Mouse (Mus musculus): ENCODE data around the gene Wwc2.

Wwc2 gene

GRCm38 (mm10) chr8:47990911-47991820 is at the start of gene Wwc2:
Wwc2 (minus strand) TSS chr8:47990924.
- DNase-seq (ENCODE audit: low spot score), result peak; percentile 83

GRCm38 (mm10) chr8:48038261-48038934 is 47.7 kb upstream of the Wwc2 start:
- DNase-seq (ENCODE audit: low spot score), result no peak

DNA sequence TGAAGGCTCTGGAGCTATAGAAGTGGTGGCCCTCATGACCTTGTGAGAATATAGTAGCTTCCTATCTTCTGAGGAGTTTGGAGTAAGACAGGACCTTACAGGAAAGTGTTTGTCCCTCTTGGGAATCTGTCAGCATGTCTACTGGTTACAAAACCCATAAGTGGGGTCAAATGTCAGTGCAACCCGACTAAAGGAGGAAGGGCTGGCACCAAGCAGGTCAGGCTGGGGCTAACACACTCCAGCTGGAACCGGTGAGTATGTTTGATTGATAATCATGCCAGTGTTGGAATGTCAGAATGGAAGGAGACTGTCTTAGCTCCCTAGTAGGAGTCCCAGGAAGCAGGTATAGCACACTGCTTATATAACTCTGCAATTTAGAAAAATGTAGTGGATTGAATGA is 41.3 kb upstream of the Wwc2 start:
- no peak for DNase-seq (ENCODE audit: low spot score)

DNA sequence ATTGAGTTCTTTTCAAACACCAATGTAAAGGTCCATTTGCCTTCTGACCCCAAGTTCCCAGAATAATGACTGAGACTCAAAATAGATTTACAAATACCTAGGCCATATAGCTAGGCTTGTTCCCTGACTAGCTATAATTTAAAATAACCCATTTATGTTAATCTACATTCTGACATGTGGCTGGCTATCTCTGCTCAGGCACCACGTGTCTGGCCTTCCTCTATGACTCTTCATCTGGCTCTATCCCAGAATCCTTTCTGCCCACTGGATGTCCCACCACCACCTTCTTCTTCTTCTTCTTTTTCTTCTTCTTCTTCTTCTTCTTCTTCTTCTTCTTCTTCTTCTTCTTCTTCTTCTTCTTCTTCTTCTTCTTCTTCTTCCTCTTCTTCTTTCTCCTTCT is 39.9 kb upstream of the Wwc2 start:
- no peak for DNase-seq (ENCODE audit: low spot score)

GRCm38 (mm10) chr8:48026796-48027195 is 36.1 kb upstream of the Wwc2 start:
- DNase-seq (ENCODE audit: low spot score), result no peak

GRCm38 (mm10) chr8:48023206-48023605 is 32.5 kb upstream of the Wwc2 start:
- DNase-seq (ENCODE audit: low spot score), result no peak

- no peak for DNase-seq (ENCODE audit: low spot score)
Measured at GRCm38 (mm10) chr8:48019737-48020136, 29.0 kb upstream of the Wwc2 start.

DNA sequence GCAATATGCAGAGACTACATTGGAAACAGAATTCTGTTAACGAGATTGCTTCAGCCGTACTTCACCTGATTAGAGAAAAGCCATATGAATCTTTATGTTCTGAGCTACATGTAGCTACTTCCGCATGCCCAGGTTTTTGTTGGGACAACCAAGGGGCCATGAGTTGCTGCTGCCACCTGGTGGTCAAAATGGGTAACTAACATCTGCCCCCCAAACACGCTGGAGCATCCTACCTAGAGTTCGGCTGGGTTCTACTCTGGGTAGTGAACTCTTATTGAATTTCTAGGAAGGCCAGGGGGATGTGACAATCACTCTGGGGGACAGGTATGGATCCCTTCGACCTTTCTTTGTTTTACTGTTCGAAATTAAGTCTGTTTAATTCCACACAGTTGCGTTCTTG is 25.8 kb upstream of the Wwc2 start:
- peak; percentile 84 for DNase-seq (ENCODE audit: low spot score)

GRCm38 (mm10) chr8:48014386-48014785 is 23.7 kb upstream of the Wwc2 start:
- no peak for DNase-seq (ENCODE audit: low spot score)

DNA sequence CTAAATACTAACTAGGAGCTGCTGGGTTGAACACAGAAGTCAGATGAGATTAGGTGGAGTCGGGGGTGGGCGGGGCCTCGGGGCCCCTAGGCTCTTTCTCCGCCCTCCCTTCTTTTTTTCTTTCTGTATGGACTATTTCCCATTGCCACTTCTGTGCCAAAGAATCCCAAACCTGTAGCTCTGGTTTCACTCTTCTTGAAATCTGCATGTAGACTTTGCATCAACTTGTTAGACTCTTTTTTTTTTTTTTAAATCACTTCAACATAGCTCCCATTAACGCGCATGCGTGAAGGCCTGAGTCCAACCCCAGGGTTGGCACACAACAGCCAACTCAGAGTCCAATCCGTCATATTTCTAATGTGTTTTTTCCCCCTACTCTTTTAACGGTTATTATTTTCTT is 22.6 kb upstream of the Wwc2 start:
- no peak for DNase-seq (ENCODE audit: low spot score)

DNA sequence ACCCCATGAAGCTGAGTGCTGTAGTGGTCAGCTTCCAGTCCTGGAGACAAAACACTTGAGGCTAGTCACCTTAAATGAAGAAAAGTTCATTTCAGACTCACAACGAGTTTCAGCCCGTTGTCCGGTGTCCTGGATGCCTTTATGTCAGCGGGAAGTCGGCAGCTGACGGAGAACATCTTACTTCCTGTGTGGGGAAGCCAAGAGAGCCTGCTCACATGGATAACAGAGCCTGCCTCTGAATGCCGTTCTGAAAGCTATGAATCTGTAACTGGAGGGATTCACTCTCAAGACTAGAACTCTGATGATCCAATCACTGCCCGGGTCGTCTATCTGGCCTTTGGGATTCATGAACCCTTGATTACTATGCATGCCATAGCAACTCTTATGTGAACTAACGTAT is 21.1 kb upstream of the Wwc2 start:
- DNase-seq (ENCODE audit: low spot score), result no peak

DNA sequence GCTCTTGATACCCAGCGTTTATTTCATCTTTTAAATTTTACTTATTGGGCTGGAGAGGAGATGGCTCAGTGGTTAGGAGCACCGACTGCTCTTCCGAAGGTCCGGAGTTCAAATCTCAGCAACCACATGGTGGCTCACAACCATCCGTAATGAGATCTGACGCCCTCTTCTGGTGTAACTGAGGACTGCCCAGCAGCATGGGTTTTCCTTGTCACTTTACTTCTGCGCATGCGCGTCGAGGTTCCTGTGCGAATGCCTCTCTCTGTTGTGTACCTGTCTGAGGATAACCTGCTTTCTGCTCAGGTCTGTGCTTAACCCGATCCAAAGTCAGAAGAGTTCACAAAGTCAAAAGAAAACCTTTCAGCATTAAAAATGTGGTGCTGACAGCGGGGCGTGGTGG is 20.3 kb upstream of the Wwc2 start:
- no peak for DNase-seq (ENCODE audit: low spot score)

DNA sequence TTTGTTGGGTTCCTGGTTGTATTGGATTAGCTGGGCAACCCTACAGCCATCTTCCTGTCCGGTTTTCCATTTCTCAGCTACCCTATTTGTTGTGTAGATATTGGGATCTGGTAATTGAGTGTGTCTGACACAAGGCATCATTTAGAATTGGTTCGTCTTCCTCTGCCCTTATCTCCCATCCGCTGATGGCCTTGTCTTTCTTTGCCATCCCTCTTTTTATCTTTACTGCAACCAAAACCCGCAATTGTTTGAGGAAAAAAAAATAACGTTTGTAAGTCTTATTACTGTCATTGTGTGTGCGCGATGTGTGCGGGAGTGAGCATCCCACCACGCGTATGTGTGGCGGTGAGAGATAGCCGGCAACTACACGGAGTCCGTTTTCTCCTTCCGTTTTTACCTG is 18.7 kb upstream of the Wwc2 start:
- DNase-seq (ENCODE audit: low spot score), result no peak

GRCm38 (mm10) chr8:48008936-48009335 is 18.2 kb upstream of the Wwc2 start:
- DNase-seq (ENCODE audit: low spot score), result no peak

GRCm38 (mm10) chr8:48006869-48007268 is 16.1 kb upstream of the Wwc2 start:
- no peak for DNase-seq (ENCODE audit: low spot score)

DNA sequence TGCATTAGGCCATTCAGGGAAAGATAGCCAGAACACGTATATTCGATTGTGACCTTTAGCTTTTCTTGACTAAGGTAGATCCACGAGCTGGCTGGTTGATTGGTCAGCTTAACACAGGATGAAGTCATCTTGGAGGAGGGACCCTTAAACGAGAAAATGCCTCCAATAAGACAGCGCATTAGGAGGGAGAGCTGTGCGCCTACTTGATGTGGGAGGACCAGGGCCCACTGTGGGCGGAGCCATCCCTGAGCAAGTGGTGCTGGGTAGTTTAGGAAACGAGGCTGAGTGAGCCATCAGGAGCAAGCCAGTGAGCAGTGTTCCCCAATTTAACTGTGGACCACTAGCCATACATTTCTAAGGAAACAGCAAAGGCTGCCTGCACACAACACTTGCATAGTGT is 11.8 kb upstream of the Wwc2 start:
- DNase-seq (ENCODE audit: low spot score), result no peak

- no peak for DNase-seq (ENCODE audit: low spot score)
Measured at GRCm38 (mm10) chr8:48001395-48001794, 10.7 kb upstream of the Wwc2 start.

DNA sequence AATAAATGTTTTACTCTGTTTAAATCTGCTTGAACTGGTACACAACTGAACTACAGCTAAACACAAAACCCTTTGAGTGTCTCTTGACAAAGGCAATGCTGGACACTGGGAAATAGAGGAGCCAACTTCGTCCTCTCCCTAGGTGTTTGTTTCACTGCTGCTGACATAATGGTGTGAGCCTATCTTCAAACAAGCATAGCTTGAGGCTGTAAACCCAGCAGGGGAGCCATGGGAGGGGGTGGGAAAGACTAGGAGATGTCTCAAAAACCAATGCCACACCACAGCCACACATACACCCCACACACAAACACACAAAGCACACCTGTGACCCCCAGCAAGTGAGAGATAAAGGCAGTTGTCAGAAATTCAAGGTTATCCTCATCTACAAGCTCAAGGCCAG is 6.0 kb upstream of the Wwc2 start:
- no peak for DNase-seq (ENCODE audit: low spot score)

DNA sequence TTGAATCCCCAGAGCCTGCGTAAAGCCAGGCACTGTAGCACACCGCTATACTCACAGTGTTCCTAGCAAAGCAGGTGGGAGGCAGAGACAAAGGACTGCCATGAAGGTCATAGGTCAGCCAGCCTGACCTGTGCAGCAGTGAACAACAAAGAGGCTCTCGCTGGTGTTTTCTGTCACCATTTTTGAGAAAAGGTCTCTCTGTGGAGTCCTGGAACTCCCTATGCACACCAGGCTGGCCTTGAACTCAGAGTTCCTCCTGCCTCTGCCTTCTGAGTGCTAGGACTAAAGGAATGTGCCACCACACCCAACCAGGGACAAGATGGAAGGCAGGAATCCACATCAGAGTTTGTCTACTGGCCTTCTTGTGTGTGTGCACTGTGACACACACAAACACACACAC is 5.4 kb upstream of the Wwc2 start:
- DNase-seq (ENCODE audit: low spot score), result no peak

DNA sequence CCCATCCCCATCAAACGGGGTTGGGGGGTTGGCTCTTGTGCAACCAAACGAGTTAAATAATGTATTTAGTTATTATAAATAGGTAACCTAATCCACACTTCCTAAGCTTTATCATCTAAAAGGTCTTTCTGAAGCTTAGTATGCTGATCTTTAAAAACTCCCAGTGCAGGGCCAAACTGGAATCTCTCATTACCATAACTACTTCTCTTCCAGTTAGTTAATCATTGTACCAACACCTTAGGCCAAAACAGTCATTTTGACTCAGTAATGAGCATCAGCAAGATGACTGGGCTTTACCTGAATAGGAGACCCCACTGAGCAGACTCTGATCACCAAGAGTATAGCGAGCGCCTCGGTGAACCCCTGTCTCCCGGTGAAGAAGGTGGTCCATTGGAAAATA is 4.7 kb upstream of the Wwc2 start:
- DNase-seq (ENCODE audit: low spot score), result no peak

- peak; percentile 62 for DNase-seq (ENCODE audit: low spot score)
Measured at GRCm38 (mm10) chr8:47994618-47995274, 4.0 kb upstream of the Wwc2 start.

DNA sequence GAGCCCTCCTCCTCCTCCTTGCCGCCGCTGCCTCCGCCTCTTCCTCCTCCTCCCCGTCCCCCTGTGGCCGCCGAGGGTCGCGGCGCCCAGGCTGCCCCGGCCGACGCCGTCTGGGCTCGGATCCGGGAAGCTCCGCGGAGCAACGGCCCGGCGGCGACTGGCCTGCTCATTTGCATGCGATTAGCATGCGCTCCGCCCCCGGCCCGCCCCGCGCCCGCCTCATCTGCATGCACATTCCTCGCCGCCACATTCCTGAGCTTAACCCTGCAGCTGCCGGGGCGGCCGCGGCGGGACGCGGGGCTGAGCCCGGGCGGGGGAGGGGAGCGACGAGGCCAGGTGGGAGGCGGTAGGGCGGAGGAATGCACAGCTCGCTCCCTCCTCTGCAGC is 345 bp downstream of the Wwc2 start:
- peak; percentile 98 for DNase-seq (ENCODE audit: low spot score)

All from testis, postnatal 10 days (tissue).